Mouse (Mus musculus): ENCODE results near the gene Gjc2.

Gene Gjc2

GRCm38 (mm10) chr11:59161398-59161797, 21.6 kb downstream of the Gjc2 start:
- DNase-seq (ENCODE audit: low read depth) = no peak

GRCm38 (mm10) chr11:59159558-59159957, 23.5 kb downstream of the Gjc2 start:
- DNase-seq (ENCODE audit: low read depth) = no peak

GRCm38 (mm10) chr11:59159099-59159498, 23.9 kb downstream of the Gjc2 start:
- DNase-seq (ENCODE audit: low read depth) = no peak

GRCm38 (mm10) chr11:59155900-59156299, 27.1 kb downstream of the Gjc2 start:
- no peak for DNase-seq (ENCODE audit: low read depth)

GRCm38 (mm10) chr11:59154220-59154619, 28.8 kb downstream of the Gjc2 start:
- no peak for DNase-seq (ENCODE audit: low read depth)

GRCm38 (mm10) chr11:59151729-59152128, 31.3 kb downstream of the Gjc2 start:
- no peak for DNase-seq (ENCODE audit: low read depth)

- no peak for DNase-seq (ENCODE audit: low read depth)
Observed at GRCm38 (mm10) chr11:59149302-59149701, 33.7 kb downstream of the Gjc2 start.

- DNase-seq (ENCODE audit: low read depth) = no peak
Observed at GRCm38 (mm10) chr11:59142962-59143361, 40.1 kb downstream of the Gjc2 start.

GRCm38 (mm10) chr11:59141772-59142370, 41.1 kb downstream of the Gjc2 start:
- DNase-seq (ENCODE audit: low read depth) = no peak

- DNase-seq (ENCODE audit: low read depth) = no peak
Observed at GRCm38 (mm10) chr11:59138537-59139486, 44.2 kb downstream of the Gjc2 start.

GRCm38 (mm10) chr11:59136994-59137706, 45.9 kb downstream of the Gjc2 start:
- no peak for DNase-seq (ENCODE audit: low read depth)

GRCm38 (mm10) chr11:59135904-59136452, 47.0 kb downstream of the Gjc2 start, which contains the start of gene Obscn:
Gene Obscn (minus strand): TSS chr11:59136402.
- DNase-seq (ENCODE audit: low read depth) = no peak

GRCm38 (mm10) chr11:59135051-59135820, 47.8 kb downstream of the Gjc2 start:
- no peak for DNase-seq (ENCODE audit: low read depth)

GRCm38 (mm10) chr11:59134373-59134997, 48.5 kb downstream of the Gjc2 start:
- no peak for DNase-seq (ENCODE audit: low read depth)

- DNase-seq (ENCODE audit: low read depth) = no peak
Observed at GRCm38 (mm10) chr11:59132065-59132464, 50.9 kb downstream of the Gjc2 start.

- no peak for DNase-seq (ENCODE audit: low read depth)
Observed at GRCm38 (mm10) chr11:59131348-59131919, 51.6 kb downstream of the Gjc2 start.

- no peak for DNase-seq (ENCODE audit: low read depth)
Observed at GRCm38 (mm10) chr11:59130782-59131181, 52.2 kb downstream of the Gjc2 start.
